Mouse (Mus musculus) lung, adult 18-20 months (tissue): ENCODE data around the gene Esrrb.

Source experiments
- DNase-seq, 2 experiments: peaks; one replicate each; pipeline ENCODE4 v3.0.0; 2022; ENCODE audit warnings: mixed read lengths in 2 of 2

Gene Esrrb

GRCm38 (mm10) chr12:86360696-86361631 lies at the start of gene Esrrb:
Esrrb (plus strand) TSS chr12:86361117.
- no peak for DNase-seq

GRCm38 (mm10) chr12:86320629-86321028 lies 40.3 kb upstream of the Esrrb start:
- no peak for DNase-seq

GRCm38 (mm10) chr12:86324297-86324696 lies 36.6 kb upstream of the Esrrb start:
- DNase-seq: no peak

GRCm38 (mm10) chr12:86329813-86330212 lies 31.1 kb upstream of the Esrrb start:
- DNase-seq: no peak

GRCm38 (mm10) chr12:86330684-86331083 lies 30.2 kb upstream of the Esrrb start:
- DNase-seq: no peak

GRCm38 (mm10) chr12:86331248-86331647 lies 29.7 kb upstream of the Esrrb start:
- no peak for DNase-seq

- no peak for DNase-seq
Measured at GRCm38 (mm10) chr12:86336209-86336608, 24.7 kb upstream of the Esrrb start.

- no peak for DNase-seq
Measured at GRCm38 (mm10) chr12:86336887-86337286, 24.0 kb upstream of the Esrrb start.

- DNase-seq: no peak
Measured at GRCm38 (mm10) chr12:86349477-86349876, 11.4 kb upstream of the Esrrb start.

- no peak for DNase-seq
Measured at GRCm38 (mm10) chr12:86359406-86359805, 1.5 kb upstream of the Esrrb start.

- DNase-seq: no peak
Measured at GRCm38 (mm10) chr12:86359873-86360272, 1.0 kb upstream of the Esrrb start.

- no peak for DNase-seq
Measured at GRCm38 (mm10) chr12:86364285-86364684, 3.4 kb downstream of the Esrrb start.

- no peak for DNase-seq
Measured at GRCm38 (mm10) chr12:86364756-86365155, 3.8 kb downstream of the Esrrb start.

- DNase-seq: no peak
Measured at GRCm38 (mm10) chr12:86370611-86371383, 9.9 kb downstream of the Esrrb start.

GRCm38 (mm10) chr12:86374286-86374685 lies 13.4 kb downstream of the Esrrb start:
- no peak for DNase-seq

- no peak for DNase-seq
Measured at GRCm38 (mm10) chr12:86379672-86380213, 18.8 kb downstream of the Esrrb start.

- DNase-seq: no peak
Measured at GRCm38 (mm10) chr12:86383803-86384202, 22.9 kb downstream of the Esrrb start.

- no peak for DNase-seq
Measured at GRCm38 (mm10) chr12:86387671-86388270, 26.9 kb downstream of the Esrrb start.

GRCm38 (mm10) chr12:86394773-86395172 lies 33.9 kb downstream of the Esrrb start:
- DNase-seq: no peak

- no peak for DNase-seq
Measured at GRCm38 (mm10) chr12:86395326-86395725, 34.4 kb downstream of the Esrrb start.

GRCm38 (mm10) chr12:86398762-86399161 lies 37.8 kb downstream of the Esrrb start:
- no peak for DNase-seq

GRCm38 (mm10) chr12:86402718-86403117 lies 41.8 kb downstream of the Esrrb start:
- DNase-seq: peak; percentile 43 to 54

- DNase-seq: peak in 1 of 2 experiments; percentile 2
Measured at GRCm38 (mm10) chr12:86421490-86421904, 60.6 kb downstream of the Esrrb start.
